Mouse (Mus musculus) cerebellum, adult 18-20 months (tissue): ENCODE measurements at regions not wholly inside any gene's neighbourhood (a gene's known extent, or its start where the extent isn't known, plus 50 kb on each side); places are given as distances from the start of the nearest gene placed in this dataset.

Experiments
- DNase-seq, 2 experiments: peaks; one replicate each; pipeline ENCODE4 v3.0.0; 2021

DNA sequence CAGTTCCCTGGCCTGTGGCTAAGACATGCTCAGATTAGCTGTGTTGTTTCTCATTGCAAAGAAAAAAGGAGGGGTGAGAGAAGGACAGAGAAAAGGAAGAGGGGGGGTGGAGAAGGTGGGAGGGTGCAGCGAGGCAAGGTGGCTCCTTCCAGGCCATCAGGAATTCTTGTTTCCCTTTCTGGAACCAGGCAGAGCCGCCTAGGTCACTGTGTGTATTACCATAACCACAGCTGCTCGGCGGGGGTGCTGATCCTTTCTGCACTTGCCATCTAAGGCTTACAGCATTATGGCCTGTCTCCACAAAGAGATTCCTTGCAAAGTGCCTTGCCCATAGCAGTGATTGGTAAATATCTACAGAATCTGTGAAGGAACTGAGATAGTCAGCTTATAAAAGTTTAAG is 493.1 kb upstream of the Cdh4 start:
- no peak for DNase-seq

DNA sequence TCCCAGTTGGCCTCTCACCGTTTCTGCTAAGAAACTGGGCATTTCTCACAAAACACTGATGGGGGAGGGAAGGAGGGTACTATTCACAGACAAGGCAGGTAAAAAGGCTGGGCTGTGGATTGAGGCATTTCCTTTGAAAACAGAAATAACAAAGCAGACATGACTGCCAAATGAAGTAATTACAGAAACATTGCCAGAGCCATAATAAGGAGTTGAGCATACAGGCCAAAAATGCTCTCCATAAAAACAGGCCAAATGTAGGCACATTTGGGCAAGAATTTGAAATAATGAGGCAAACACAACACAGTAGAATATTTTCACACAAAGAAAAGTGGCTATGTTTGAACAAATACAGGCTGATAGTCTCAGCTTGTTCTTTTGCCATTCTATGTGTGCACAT is 491.9 kb upstream of the Cdh4 start:
- DNase-seq, result no peak

DNA sequence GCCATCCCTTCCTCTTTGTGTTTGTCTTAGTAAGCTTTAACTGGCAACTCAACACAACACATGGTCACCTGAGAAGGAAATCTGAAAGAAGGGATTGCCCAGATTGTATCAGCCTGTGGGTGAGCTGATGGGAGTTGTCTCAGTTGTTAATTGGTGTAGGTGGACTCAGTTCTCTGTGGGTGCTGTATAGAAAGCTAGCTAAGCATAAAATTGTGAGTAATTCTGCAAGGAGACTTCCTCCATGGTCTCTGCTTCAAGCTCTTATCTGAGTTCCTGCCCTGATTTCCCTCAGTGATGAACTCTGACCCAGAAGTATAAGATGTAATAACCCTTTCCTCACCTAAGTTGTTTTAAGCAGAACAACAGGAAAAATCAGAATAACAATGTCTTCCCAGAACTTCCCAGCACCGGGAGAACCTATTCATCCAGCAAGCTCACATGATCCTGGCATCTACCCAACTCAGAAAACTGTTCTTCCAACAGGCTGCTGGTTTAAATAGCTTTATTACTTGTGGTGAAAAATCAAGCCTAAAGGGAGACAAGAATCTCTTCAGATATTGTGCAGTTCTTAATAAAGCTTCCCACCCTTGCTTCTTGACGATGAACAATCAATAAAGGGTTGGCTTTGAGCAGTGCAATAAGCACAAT is 487.7 kb upstream of the Cdh4 start:
- no peak for DNase-seq

DNA sequence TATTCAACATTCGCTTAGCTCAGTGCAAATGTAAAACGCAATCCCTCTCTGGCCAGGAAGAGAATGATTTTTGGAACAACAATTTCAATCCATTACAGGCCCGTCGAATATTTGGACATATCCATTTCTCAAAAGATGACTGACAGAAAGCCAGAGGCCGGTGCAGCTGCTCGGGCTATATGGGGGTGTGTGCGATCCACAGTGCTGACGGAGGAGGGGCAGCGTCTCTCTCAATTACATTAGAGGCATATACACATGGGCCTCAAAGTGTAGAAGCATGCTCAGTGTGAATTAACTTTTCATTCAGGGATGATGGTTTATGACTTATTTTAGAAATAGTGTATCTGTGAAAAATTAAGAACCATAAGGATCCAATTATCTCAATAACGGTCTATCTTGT is 483.4 kb upstream of the Cdh4 start:
- no peak for DNase-seq

DNA sequence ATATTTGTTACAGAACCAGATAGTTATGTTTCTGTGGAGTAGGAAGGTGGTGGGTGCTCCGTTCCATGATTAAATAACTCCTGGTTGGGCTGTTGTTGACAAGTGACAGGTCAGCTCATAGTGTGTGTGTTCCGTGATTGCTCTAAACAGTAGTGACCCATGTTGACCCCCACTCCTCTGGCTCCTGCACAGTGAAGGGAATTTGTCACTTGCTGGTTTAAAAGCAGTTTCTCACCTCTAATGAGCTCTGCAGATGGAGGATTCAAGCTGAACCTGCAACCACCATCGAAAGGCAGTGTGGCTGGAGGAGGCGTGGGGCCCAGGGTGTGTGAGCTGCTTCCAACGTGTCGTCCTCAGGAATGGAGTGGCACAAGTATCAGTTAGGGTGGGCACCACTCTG is 482.6 kb upstream of the Cdh4 start:
- no peak for DNase-seq

DNA sequence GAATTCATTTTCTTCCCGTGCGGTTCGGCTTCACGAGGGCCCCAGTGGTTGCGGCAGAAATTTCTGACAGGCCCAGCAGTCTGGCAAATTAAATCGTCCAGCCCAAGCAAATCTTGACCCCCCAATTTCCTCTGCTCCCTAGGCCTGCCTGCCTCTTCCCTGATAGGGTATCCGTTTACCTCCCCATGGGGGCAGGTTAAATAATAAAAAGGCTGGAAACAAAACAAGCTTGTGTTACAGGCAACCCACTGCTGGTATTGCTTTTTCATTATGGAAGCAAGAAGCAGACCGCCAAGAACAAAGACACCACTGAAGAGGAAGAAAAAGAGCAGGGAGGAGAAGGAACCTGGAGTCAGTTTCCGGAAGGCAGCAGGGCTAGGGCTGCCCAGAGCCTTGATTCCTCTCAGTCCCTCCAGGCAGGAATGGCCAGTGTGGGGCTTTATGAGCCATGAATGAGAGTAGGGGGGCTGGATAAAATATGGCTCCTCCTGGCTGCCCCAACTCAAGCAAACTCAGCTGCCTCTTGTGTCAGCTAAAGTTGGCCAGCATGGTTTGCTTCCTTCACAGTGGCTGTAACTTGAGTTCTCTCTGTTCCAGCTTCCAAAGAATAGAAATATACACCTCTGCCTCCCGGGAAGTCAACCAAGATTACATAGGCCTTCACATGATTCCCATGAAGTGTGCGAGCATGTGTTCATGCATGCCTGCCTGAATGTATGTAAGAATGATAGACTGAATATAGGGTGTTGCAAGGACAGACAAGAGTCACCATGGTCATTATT is 474.5 kb upstream of the Cdh4 start:
- DNase-seq, result no peak

DNA sequence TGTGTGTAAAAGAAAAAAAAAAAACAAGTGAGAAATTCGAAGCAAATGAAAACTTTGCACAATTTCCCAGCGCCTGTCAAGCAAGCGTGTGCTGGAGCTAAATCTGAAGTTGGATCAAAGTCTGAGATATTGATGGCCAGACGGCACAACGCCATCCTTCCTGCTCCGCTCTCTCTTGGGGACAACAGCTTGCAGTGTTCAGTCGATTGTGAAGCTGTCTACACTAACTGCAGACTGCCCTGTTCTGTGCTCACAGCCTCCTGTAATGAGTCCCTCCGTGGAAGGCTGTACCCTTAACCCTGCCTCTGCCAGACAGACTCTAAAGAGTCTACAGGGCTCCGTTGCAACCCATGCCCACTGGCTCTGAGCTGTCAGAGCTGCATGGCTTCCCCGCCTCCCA is 472.5 kb upstream of the Cdh4 start:
- DNase-seq, result no peak

DNA sequence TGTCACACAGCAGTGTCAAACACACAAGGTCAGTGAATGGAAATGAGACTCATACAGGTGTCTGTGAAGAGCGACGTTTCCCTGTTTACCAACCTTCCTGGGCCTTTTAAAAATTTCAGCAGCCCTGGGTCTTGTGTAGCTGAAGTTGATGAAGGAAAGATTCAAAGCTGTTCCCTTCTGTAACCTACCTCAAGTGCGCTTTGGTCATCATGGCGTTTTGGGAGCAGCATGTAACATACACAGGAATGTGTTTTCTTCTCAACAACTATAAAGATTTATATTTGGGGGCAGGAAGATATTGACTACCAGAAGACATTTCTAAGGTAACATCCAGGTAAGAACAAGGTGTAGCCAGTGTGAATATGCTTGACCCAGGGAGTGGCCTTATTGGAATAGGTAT is 466.9 kb upstream of the Cdh4 start:
- DNase-seq, result no peak

DNA sequence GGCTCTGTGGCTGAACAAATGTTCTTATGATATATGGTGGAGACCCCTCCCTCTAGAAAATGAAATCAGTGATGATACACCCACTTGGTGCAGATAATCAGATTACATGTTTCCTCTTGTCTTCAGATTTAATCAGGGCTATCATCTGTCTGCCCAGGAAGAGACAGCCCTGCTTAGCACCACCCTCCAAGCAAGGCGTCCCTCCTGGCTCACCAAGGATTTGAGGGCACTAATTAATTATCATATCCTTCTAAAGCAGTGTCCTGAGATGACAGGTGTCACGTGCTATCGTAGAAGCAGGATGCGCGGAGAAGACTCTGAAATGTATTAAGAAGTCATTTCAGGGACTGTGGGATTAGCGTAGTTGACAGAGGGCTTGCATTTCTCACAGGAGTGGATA is 466.2 kb upstream of the Cdh4 start:
- DNase-seq, result no peak

DNA sequence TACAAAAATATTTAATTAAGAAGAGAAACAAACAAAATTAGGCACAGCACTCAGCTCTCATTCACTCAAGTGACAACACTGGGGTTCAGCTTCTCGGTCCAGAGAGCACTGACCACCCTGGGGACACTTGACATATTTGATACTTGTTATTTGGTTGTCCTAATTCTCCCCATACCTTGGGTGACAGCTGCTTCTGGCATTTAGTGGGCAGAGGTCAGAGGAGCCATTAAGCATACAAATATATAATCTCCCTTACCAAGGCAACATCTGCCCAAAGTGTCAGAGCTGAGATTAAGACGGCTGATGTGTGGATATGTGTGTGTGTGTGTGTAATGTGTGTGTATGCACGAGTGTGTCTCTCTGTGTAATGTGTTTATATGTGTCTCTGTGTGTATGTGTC is 465.7 kb upstream of the Cdh4 start:
- no peak for DNase-seq

DNA sequence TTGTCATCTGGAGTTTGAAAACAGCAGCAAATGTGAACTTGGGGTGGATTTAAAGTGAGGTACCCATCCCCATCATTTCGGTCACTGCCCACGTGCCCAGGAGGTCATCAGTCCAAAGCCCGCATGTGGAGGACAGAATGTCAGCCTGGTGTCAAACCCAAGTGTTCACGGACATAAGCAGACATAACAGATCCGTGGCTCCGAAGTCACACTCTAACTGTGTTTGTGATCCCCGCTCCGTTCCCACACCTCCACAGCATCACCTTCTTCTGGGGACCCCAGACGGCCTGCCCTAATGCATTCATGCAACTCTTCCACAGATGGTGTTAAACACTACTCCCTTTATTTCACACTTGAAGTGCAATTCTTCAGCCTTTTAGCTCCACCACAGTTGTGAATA is 462.8 kb upstream of the Cdh4 start:
- DNase-seq, result no peak

DNA sequence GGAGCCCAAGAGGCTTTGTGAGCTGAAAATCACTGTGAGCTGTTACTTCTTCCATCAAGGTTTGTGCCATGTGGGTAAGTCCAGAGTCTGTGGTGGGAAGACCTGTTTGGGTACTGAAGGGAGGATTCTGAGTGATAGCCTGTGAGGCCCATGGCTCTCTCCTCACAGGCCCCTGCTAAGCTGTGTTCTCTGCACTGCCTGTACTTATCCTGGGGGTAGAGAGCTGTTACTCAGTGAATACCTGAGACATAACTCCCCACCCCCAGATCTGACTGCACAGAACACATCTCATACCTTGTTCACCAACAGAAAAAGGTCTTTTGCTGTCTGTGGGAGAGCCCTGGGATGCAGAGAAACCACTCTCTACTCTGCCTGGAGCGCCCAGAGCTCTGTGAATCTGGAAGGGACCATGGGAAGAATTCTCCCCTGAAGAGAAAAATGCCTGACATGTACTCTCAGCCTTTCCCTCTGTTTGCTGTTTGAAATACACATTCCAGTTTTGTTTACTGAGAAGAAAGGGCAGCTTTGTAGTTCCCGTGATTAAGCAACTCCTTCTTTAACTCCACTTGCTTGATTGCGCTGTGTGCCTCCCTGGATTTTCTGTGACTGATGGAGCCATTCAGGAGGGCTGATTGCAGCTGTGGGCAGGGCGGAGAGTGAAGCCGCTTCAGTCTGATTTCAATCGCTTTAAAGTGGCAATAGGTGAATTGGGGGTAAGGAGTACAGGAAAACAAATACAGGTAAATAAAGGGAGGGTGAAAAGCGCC is 460.3 kb upstream of the Cdh4 start:
- DNase-seq, result no peak

DNA sequence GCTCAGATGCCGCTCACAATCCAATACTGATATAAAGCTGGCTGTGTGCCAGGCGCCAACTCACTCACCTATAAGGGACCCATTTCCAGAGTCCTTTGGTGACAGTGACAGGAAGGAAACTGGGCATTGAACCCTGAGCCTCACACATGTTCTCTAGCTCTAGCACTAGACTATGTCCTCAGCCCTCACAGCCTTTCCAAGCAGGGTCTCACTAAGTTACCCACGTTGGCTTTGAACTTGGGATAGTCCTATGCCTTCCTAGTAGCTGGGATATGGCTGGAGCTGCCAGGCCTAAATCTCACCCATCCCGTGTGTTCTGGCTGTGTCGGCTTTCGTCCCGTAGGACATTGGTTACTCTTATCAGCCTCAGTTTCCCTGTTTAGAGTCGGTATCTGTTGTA is 458.4 kb upstream of the Cdh4 start:
- no peak for DNase-seq

DNA sequence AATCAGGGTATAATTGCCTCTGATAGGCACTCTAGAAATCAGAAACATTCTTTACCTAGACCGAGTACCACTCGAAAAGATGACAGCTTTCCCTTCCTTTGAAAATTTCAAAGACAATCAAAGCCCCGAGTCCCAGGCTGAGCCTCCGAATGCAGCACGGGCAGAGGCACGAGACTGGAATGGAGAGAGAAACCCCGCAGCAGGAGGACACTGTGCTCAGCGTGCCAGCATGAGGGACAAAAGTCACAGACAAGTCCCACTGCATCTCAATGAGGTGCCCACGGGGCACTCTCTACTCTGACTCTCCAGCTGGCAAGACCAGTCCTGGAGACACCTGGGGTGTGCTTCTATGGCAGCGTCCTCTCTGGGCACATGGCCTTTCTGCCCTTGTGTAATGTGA is 454.3 kb upstream of the Cdh4 start:
- DNase-seq, result no peak

DNA sequence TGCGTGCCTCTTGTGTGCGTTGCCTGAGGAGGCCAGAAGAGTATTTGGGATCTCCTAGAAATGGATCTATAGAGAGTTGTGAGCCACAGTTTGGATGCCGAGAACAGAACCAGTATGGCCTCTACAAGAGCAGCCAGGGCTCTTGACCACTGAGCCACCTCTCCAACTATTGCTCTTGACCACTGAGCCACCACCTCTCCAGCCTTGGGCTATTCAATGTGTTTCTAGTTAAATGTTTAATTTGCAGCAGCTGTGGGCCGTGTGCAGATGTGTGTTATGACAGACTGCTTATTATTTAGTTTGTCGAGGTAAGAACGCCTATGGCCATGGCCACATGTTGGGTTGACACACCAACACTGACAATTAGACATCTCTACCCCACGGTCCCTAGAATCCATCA is 452.9 kb upstream of the Cdh4 start:
- DNase-seq, result no peak

DNA sequence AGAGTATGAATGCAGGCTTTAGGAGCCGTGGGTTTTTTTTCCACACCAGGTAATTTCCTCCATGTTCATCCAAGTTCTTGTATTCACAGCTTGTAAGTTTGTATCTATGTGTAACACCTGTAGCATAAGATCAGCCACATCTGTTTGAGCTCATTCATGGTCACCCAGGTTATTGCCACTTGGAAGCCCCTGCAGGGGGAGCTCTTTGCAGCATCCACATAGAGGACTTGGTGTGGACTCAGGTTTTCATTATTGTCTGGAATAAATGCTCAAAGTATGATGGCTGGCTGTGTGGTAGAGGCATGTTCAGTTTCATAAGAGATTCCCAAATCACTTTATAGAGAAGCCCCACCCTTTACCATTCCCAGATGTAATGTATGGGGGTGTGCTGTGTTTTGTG is 452.4 kb upstream of the Cdh4 start:
- no peak for DNase-seq

DNA sequence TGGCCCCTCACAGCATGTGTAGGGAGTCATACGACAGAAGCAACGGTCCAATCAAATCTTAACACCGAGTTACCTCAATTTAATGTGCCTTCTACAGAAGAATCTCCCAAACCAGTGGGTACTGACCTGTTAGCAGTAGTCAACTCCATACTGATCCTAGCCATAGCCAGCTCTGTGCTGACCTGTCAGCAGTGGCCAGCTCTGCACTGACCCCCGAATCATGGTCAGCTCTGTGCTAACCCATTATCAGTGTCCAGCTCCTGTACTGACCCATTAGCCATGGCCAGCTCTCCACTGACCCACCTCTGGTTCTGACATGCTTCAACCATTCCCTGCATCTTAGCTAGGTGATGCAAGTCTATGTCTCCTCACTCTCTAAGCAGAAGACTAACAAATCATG is 451.3 kb upstream of the Cdh4 start:
- no peak for DNase-seq

DNA sequence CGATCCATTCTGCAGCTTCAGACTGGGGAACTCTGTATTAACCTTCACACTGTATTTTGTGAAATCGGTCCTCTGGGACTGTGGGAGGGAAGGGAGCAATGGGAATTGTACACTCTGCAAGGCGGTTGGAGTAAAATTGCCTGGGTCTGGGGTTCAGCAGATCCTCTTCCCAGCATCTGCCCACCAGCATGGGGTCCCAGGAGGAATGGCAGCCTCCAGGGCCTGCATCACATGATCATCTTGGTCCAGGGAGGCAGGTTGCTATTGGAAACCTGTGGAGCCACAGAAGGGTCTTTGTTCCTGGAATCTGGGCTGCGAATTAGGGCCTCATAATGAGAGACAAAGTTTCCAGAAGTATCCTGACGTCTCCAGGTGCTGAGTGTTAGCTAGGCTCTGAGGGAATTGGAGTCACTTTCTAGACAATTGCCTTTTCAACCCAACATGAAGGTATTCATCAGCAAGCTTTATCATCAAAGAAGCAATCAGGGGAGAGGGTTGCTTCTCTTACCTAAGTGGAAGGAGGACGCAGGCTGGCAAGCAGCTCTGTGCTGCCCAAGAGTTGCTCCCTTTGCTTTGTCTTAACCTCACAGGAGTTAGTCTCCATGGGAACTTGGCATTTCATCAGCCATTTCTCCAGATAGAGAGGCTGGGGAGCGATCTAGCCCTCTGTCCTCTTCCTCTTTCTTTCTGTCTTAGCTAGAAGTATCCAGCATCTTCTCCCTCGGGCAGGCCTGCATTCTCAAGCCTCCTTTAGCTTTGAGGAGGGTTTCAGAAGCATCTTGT is 449.7 kb upstream of the Cdh4 start:
- DNase-seq, result no peak

DNA sequence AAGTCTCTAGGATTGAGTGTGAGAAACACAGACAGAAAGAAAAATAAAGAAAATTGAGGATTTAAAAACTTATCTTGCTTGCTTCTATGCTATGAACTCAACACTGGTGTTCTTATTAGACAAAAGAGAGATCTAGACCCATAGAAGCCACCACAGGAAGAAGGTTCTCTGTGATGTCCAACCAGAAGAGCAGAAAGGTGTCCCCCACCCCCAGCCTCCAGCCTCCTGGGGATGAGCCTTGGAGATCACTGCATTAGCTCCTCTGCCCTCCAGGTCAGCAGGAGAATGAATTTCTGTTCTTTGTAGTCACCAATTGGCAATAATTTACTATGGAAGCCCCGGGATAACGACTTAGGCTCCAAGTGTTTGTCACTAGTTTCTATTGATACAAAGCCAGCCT is 444.3 kb upstream of the Cdh4 start:
- DNase-seq, result no peak

DNA sequence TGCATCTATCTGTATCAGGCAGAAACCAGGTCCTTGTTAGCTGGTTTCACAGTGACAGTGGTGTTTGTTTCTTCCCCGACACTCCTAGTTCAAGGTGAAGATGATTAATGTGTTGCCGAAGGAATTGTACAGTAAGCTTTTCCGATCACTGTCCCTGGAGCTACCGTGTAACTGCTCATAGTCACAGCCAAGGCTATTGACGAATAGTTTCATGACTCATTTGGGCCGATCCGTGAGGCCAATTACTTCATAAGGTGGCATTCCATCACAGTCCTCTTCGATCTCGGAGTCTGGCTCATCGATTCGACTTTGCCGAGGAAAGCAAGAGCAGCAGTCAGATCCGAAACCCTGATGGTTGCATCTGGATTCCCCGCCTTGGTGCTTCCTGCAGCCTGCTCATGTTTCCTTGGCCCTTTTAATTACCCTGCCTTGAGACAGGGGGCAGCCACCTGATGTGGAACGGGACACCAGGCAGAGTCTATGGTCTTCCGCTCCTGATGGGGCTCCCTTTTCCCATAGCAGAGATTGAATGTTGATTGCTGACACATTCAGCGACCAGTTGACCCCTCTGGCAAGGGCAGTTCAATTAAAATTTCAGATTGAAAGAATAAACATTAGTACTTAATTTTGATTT is 441.7 kb upstream of the Cdh4 start:
- no peak for DNase-seq

DNA sequence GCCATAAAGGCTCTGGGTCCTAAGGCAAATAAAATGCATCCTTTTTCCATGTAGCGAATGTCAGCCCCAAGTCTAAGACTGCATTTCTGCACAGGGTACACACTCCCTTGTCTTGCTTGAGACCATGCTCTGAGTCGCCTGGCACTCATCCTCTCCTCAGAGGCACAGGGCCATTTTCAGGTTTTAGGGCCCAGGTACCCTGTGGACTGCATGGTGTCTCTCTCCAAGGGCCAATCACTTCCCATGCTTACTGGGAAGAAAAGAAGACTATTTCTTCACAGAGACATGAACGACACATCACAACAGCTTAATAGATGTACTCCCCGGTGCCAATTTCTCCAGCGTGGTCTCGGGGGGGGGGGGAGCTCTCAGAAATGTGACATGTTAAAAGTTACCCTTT is 434.5 kb upstream of the Cdh4 start:
- no peak for DNase-seq

DNA sequence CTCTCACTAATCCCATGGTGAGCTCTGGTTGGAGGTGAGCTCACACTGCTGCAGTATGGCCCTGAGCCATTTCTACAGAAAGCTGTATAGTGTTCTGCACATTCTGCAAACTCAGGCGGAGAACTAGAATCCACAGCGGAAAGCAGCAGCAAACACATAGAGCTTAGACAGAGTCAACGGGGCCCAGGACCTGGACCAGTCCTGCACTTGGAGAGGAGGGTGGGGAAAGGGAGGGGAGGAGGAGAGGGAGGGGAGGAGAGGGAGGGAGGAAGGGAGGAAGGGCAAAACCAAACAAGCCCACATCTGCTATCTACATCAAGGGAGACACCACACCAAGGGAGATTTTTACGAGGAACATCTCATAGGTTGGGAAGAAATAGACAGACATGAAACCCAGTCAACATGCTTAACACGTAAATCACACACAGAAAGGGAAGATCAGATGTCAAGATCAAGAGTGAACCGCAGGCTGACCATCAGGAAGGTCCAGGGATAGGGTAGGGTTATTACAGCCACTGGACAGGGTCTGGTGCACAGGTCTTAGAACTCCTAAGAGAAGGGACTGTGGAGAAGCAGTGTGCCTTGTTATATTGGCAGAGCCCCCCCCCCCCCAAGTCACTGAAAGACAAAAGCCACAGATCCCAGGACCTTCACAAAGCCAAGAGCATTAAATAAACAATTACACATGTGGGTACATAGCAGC is 428.2 kb upstream of the Cdh4 start:
- DNase-seq, result no peak
